Mouse (Mus musculus) cerebellum, adult 11 months (tissue): ENCODE data around the gene Gpr152.
"Not testable (repeated sequence)": the region's sequence is repeated elsewhere in the genome, so short reads cannot be mapped to it uniquely, and the experiment has no call there.

Experiments used
- DNase-seq: peaks from one replicate; pipeline ENCODE4 v3.0.0; 2022

Gpr152 gene

GRCm38 (mm10) chr19:4112063-4112960 lies 27.3 kb upstream of the Gpr152 start:
- no peak for DNase-seq

- peak; percentile 93 for DNase-seq
Observed at GRCm38 (mm10) chr19:4113186-4113805, 26.3 kb upstream of the Gpr152 start.

DNA sequence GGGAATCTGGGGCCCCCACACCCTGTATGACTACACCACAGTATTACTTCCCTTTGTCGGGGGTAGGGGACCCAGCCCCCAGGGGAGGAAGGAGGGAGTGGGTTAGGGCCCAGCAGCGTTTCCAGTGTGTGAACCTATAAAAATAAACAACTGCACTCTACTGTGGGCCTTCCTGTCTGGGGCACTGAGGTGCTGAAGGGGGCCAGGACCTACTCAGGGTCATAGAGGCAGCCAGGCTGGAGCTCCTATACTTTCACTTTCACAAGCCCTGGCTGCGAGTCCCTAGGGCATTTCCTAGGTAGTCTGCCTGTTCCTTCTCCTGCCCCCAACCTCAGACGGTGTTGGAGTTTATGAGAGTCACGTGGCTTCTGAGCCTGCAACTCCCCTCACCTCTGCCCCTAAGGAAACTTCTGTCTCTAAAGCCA lies 25.8 kb upstream of the Gpr152 start:
- no peak for DNase-seq

DNA sequence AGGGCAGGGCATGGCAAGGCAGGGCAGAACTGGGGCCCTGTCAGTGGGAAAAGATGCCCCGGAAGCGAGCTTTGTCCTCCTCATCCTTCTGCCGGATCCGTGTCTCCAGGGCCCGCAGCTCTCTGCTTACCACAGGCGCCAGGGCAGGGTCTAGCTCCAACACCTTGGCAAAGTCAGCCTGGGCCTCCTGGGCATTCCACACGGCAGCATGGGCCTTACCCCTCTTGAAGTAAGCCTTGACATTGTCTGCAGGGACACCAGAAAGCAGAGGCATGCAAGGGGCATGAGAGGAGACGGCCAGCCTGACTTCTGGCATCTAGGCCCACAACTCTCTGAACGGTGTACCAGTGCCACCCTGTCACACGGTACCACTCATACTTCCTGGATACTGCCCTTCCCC lies 25.0 kb upstream of the Gpr152 start:
- no peak for DNase-seq

DNA sequence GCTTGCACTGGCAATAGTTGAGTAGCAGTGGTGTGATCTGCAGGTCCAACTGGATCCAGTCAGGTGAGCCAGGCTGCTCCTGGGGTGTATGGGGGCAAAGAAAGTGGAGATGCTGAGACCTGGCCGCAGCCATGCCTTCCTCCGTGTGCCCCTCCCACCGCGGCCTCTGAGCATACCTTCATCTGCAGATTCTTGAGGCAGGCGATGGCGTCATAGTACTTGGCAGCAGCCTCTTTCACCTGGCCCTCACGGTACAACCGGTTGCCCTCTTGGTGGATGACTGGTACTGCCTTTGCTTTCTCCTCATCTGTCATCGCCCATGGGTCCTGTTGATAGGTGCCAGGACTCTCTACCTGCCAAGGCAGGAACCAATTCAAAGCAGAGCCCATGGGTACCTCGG lies 24.4 kb upstream of the Gpr152 start:
- DNase-seq = no peak

GRCm38 (mm10) chr19:4115816-4116215 lies 23.8 kb upstream of the Gpr152 start:
- no peak for DNase-seq

- no peak for DNase-seq
Observed at GRCm38 (mm10) chr19:4117006-4117405, 22.6 kb upstream of the Gpr152 start.

DNA sequence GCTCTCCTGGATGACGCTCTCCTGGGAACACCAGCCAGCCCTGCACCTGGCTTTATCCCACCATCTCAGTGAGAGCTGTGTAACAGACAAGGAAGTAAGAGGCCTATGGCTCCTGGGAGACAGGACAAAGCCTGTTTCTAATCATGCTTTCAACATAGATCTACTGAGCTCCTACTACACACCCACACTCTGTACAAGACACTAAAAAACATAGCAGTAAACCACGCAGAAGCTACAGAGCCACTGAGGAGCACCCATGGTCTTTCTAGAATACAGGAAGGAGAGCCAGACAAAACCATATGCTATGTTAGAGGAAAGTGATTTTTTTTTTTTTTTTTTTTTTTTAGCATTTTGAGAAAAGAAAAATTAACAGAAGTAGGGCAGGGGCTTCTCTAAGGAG lies 21.2 kb upstream of the Gpr152 start:
- DNase-seq = no peak

DNA sequence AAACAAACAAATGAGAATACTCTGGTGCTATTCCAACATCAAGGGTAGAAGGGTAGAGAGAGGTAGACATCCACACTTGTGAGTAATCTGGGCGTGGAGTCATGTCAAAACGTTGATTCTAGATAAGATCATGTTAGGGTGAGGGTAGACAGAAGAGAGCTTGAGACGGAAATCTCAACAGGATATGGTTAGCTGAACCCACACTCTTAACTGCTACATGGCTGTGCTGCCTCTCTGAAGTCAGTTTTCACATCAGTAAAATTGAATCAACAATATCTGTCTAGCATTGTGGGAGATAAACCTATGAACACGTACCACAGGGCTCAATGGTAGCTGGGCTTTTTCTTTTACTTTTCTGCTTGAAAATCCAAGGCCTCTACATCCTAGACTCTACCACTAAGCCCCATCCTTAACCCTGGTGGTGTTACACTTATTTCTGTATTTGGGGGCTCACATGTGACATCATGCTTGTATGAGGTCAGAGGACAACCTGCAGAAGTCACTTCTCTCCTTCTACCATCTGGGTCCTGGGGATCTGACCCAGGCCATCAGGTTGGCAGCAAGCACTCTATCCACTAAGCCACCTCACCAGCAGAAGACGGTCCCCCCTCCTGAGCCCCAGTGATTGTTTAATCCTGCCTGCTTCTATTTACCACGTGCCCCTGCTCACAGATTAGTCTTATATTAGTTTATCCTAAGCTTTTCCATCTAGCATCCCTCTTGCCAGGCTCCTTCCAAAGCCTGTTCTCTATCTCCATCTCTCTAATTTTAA lies 19.7 kb upstream of the Gpr152 start:
- no peak for DNase-seq

- DNase-seq = no peak
Observed at GRCm38 (mm10) chr19:4120496-4120895, 19.1 kb upstream of the Gpr152 start.

- peak; percentile 98 for DNase-seq
Observed at GRCm38 (mm10) chr19:4121097-4121805, 18.3 kb upstream of the Gpr152 start.

DNA sequence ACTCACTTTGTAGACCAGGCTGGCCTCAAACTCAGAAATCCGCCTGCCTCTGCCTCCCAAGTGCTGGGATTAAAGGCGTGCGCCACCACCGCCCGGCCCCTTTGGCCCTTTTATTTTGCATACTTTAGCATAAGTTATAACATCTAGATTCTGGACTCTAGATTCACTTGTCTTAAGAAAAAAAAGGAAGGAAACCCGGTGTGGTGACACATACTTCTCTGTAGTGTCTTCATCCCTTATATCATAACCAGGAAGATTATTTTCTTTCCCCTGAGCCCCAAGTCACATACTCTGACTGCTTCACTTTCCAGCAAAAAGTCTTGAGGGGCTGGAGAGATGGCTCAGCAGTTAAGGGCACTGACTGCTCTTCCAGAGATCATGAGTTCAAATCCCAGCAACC lies 17.7 kb upstream of the Gpr152 start:
- DNase-seq = not testable (repeated sequence)

- no peak for DNase-seq
Observed at GRCm38 (mm10) chr19:4122411-4123370, 16.9 kb upstream of the Gpr152 start.

- no peak for DNase-seq
Observed at GRCm38 (mm10) chr19:4124432-4124831, 15.2 kb upstream of the Gpr152 start.

DNA sequence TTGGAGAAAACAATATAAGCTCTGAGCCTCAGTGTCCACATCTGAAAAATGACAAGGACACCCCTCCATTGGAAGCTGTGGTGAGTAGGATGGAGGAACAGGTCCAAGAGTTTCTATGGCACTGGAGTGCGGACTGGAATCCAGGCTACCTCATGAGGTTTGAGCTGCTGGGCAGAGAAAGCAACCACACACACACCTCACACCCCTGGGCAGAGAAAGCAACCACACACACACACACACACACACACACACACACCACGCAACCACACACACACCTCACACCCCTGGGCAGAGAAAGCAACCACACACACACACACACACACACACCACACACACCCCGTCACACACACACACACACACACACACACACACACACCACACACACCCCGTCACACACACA lies 14.3 kb upstream of the Gpr152 start:
- not testable (repeated sequence) for DNase-seq

GRCm38 (mm10) chr19:4125741-4126696 lies 13.6 kb upstream of the Gpr152 start, which contains the start of gene Aip:
Aip (minus strand) TSS chr19:4125858.
- DNase-seq = peak; percentile 99

- DNase-seq = no peak
Observed at GRCm38 (mm10) chr19:4126759-4127495, 12.7 kb upstream of the Gpr152 start.

DNA sequence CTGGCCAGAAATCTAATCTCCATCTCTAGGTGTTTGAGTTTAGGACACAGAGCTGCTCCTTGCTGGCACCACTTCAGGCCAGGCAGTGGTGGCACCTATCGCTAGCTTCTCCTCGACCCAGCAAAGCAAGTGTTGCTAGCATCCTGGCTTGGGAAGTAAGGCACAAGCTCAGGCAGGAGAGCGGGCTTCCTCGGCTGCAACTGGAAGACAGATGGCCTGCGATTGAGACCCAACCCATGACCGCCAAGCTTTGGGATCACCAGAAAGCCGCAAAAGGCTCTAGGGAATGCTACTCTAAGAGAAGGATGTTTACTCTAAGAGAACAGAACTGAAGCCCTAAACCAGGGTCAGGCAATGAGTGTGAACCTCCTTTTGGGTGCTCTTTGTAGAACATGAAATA lies 10.1 kb upstream of the Gpr152 start:
- DNase-seq = no peak

GRCm38 (mm10) chr19:4130106-4130505 lies 9.5 kb upstream of the Gpr152 start:
- no peak for DNase-seq

DNA sequence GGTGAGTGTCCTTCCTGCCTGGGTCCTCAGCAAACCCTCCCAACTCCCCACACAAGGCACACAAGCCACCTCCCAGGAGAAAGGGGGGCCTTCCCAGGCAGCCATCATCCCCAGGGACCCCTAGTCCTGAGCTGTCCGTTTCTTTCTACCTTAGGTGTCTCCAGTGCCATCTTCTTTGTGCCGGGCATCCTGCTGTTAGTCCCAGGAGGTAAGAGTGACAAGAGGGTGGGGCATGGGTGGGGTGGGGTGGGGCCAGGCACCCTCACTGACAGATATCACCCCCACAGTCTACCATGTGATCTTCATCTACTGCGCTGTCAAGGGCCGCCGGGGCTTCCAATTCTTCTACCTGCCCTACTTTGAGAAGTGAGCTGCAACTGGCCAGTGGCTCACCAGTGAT lies 8.5 kb upstream of the Gpr152 start:
- no peak for DNase-seq
